Mouse (Mus musculus): ENCODE results near the gene Retreg3.
A peak's percentile ranks its signal among the peaks of the same experiment; 100 is the strongest.

GRCm38 (mm10) chr11:101086756-101087681 is 32.7 kb downstream of the Retreg3 start, which contains the start of gene Mlx:
- TF ChIP-seq MAX (IDR thresholded peaks at IDR 0.05; ENCODE audit: low read depth) (no peak), MYOG (IDR thresholded peaks at IDR 0.05; ENCODE audit: control insufficient read depth in 1 of 3, insufficient read depth in 1 of 3, insufficient read length in 2 of 3, low read depth in 2 of 3) (peak in 1 of 3 experiments; percentile 58), MYOD1 (IDR thresholded peaks at IDR 0.05; ENCODE audit: control insufficient read depth in 1 of 3, insufficient read length in 2 of 3, low read depth in 2 of 3) (peak in 1 of 3 experiments; percentile 54), POLR2A (IDR thresholded peaks at IDR 0.05; ENCODE audit: insufficient read length, low read depth) (peak; percentile 68), TCF3 (IDR thresholded peaks at IDR 0.05; ENCODE audit: insufficient read length, low read depth) (no peak), USF1 (IDR thresholded peaks at IDR 0.05; ENCODE audit: low read depth) (peak; percentile 99), TCF12 (IDR thresholded peaks at IDR 0.05; ENCODE audit: insufficient read depth, poor library complexity, severe bottlenecking) (no peak), CEBPB (IDR thresholded peaks at IDR 0.05; ENCODE audit: insufficient read depth, poor library complexity, severe bottlenecking) (no peak), SRF (IDR thresholded peaks at IDR 0.05; ENCODE audit: control insufficient read depth, insufficient read length, low read depth) (no peak), POLR2AphosphoS2 (IDR thresholded peaks at IDR 0.05; ENCODE audit: insufficient read length, low read depth) (peak; percentile 95), REST (IDR thresholded peaks at IDR 0.05; ENCODE audit: insufficient read depth, insufficient read length) (no peak)

All from myocyte (in vitro differentiated cells).